Mouse (Mus musculus) CD4-positive helper T cell, adult 2 months (primary cell): Measurements from ENCODE around the gene Cyp2d9.
"Not testable (repeated sequence)": the region's sequence is repeated elsewhere in the genome, so short reads cannot be mapped to it uniquely, and the experiment has no call there.

Experiments used
- DNase-seq: peaks from one replicate; pipeline ENCODE4 v3.0.0-alpha.2; 2012; ENCODE audit warnings: low read depth, missing footprints, low spot score

Cyp2d9 gene

GRCm38 (mm10) chr15:82433137-82433536 lies at the start of gene Cyp2d9:
Gene Cyp2d9 (plus strand): TSS chr15:82433437.
- DNase-seq: no peak

- DNase-seq: no peak
Measured at GRCm38 (mm10) chr15:82385729-82386128, 47.5 kb upstream of the Cyp2d9 start.

GRCm38 (mm10) chr15:82389916-82390315 lies 43.3 kb upstream of the Cyp2d9 start:
- not testable (repeated sequence) for DNase-seq

GRCm38 (mm10) chr15:82393922-82394321 lies 39.3 kb upstream of the Cyp2d9 start, which contains the start of gene Cyp2d11:
Gene Cyp2d11 (minus strand): TSS chr15:82394022.
- DNase-seq: not testable (repeated sequence)

- not testable (repeated sequence) for DNase-seq
Measured at GRCm38 (mm10) chr15:82395955-82396354, 37.3 kb upstream of the Cyp2d9 start.

GRCm38 (mm10) chr15:82401516-82401915 lies 31.7 kb upstream of the Cyp2d9 start:
- no peak for DNase-seq

GRCm38 (mm10) chr15:82402106-82402505 lies 31.1 kb upstream of the Cyp2d9 start:
- no peak for DNase-seq

GRCm38 (mm10) chr15:82402741-82403140 lies 30.5 kb upstream of the Cyp2d9 start:
- no peak for DNase-seq

GRCm38 (mm10) chr15:82403606-82404005 lies 29.6 kb upstream of the Cyp2d9 start:
- DNase-seq: no peak

GRCm38 (mm10) chr15:82404163-82404562 lies 29.1 kb upstream of the Cyp2d9 start:
- no peak for DNase-seq

GRCm38 (mm10) chr15:82406981-82407380 lies 26.3 kb upstream of the Cyp2d9 start, which contains the start of gene Cyp2d10:
Gene Cyp2d10 (minus strand): TSS chr15:82407195.
- no peak for DNase-seq

- DNase-seq: no peak
Measured at GRCm38 (mm10) chr15:82407536-82407935, 25.7 kb upstream of the Cyp2d9 start.

- peak; percentile 75 for DNase-seq
Measured at GRCm38 (mm10) chr15:82416797-82417789, 16.1 kb upstream of the Cyp2d9 start.

GRCm38 (mm10) chr15:82418616-82419015 lies 14.6 kb upstream of the Cyp2d9 start:
- DNase-seq: no peak

- no peak for DNase-seq
Measured at GRCm38 (mm10) chr15:82422935-82423334, 10.3 kb upstream of the Cyp2d9 start.

GRCm38 (mm10) chr15:82423471-82423870 lies 9.8 kb upstream of the Cyp2d9 start:
- no peak for DNase-seq

- DNase-seq: no peak
Measured at GRCm38 (mm10) chr15:82433621-82434020, 384 bp downstream of the Cyp2d9 start.

GRCm38 (mm10) chr15:82434541-82434940 lies 1.3 kb downstream of the Cyp2d9 start:
- no peak for DNase-seq

- DNase-seq: no peak
Measured at GRCm38 (mm10) chr15:82435011-82435410, 1.8 kb downstream of the Cyp2d9 start.

- no peak for DNase-seq
Measured at GRCm38 (mm10) chr15:82435606-82436005, 2.4 kb downstream of the Cyp2d9 start.

GRCm38 (mm10) chr15:82437975-82438617 lies 4.9 kb downstream of the Cyp2d9 start:
- DNase-seq: no peak

- DNase-seq: no peak
Measured at GRCm38 (mm10) chr15:82443658-82444057, 10.4 kb downstream of the Cyp2d9 start.
